Mouse (Mus musculus): ENCODE measurements around the gene Aamp. TPM values are rescaled to one million over a fixed set of nuclear protein-coding genes. Genes with fewer than 3 reads are reported as not detected.

Gene Aamp
- polyA plus RNA-seq, 1 experiment from 2014 or later: 252 TPM

- 82% methylated on average over 6 of the region's 6 CpGs for WGBS
- Histone ChIP-seq H3K27me3 (replicated peaks; ENCODE audit: control insufficient read depth, insufficient read depth, low read length) (no peaks in the 10 kb centered on the region), H3K4me3 (ENCODE audit: low read depth, low read length) (no peak overlapping the region), H3K36me3 (ENCODE audit: control insufficient read depth, insufficient read depth, low read length) (peaks cover 94% of the 10 kb centered on the region), H3K27ac (ENCODE audit: low read depth) (no peak overlapping the region), H3K9me3 (ENCODE audit: control insufficient read depth, low read length) (no peaks in the 10 kb centered on the region), H3K4me2 (ENCODE audit: low read length) (no peak overlapping the region), H3K4me1 (replicated peaks; ENCODE audit: control insufficient read depth, insufficient read depth, low read length) (no peaks in the 10 kb centered on the region), H3K9ac (ENCODE audit: low read length) (no peak overlapping the region)
- DNase-seq (ENCODE audit: low spot score): no peak
- ATAC-seq (replicated peaks; ENCODE audit: low FRiP score, low TSS enrichment, low read depth): no peak
Measured at GRCm38 (mm10) chr1:74262510-74262909, 22.0 kb downstream of the Aamp start.

GRCm38 (mm10) chr1:74256782-74257181 lies 27.8 kb downstream of the Aamp start:
- Histone ChIP-seq H3K4me3 (ENCODE audit: low read depth, low read length) (no peak overlapping the region), H3K4me2 (ENCODE audit: low read length) (no peak overlapping the region), H3K36me3 (ENCODE audit: control insufficient read depth, insufficient read depth, low read length) (peaks cover 94% of the 10 kb centered on the region), H3K4me1 (replicated peaks; ENCODE audit: control insufficient read depth, insufficient read depth, low read length) (no peaks in the 10 kb centered on the region), H3K27ac (ENCODE audit: low read depth) (no peak overlapping the region), H3K9me3 (ENCODE audit: control insufficient read depth, low read length) (no peaks in the 10 kb centered on the region), H3K27me3 (replicated peaks; ENCODE audit: control insufficient read depth, insufficient read depth, low read length) (no peaks in the 10 kb centered on the region), H3K9ac (ENCODE audit: low read length) (no peak overlapping the region)
- 84% methylated on average over 4 of the region's 4 CpGs for WGBS
- ATAC-seq (replicated peaks; ENCODE audit: low FRiP score, low TSS enrichment, low read depth): no peak
- no peak for DNase-seq (ENCODE audit: low spot score)

- Histone ChIP-seq H3K36me3 (ENCODE audit: control insufficient read depth, insufficient read depth, low read length) (peaks cover 94% of the 10 kb centered on the region), H3K27me3 (replicated peaks; ENCODE audit: control insufficient read depth, insufficient read depth, low read length) (no peaks in the 10 kb centered on the region), H3K9ac (ENCODE audit: low read length) (no peak overlapping the region), H3K27ac (ENCODE audit: low read depth) (no peak overlapping the region), H3K4me2 (ENCODE audit: low read length) (no peak overlapping the region), H3K4me1 (replicated peaks; ENCODE audit: control insufficient read depth, insufficient read depth, low read length) (no peaks in the 10 kb centered on the region), H3K4me3 (ENCODE audit: low read depth, low read length) (no peak overlapping the region), H3K9me3 (ENCODE audit: control insufficient read depth, low read length) (no peaks in the 10 kb centered on the region)
- ATAC-seq (replicated peaks; ENCODE audit: low FRiP score, low TSS enrichment, low read depth) (0 out of 2 replicates have a peak, but pooled peaks have one; percentile 12), DNase-seq (ENCODE audit: low spot score) (no peak)
- 87% methylated on average over 8 of the region's 8 CpGs for WGBS
Measured at GRCm38 (mm10) chr1:74255704-74256345, 28.7 kb downstream of the Aamp start.

- H3K27me3 ChIP-seq (replicated peaks; ENCODE audit: control insufficient read depth, insufficient read depth, low read length): no peaks in the 10 kb centered on the region
- peak overlapping the region; percentile 78 for H3K27ac ChIP-seq (ENCODE audit: low read depth)
- no peak overlapping the region for H3K9ac ChIP-seq (ENCODE audit: low read length)
- peaks cover 3% of the 10 kb centered on the region for H3K4me1 ChIP-seq (replicated peaks; ENCODE audit: control insufficient read depth, insufficient read depth, low read length)
- DNase-seq (ENCODE audit: low spot score): no peak
- H3K4me2 ChIP-seq (ENCODE audit: low read length): no peak overlapping the region
- no peak overlapping the region for H3K4me3 ChIP-seq (ENCODE audit: low read depth, low read length)
- H3K9me3 ChIP-seq (ENCODE audit: control insufficient read depth, low read length): no peaks in the 10 kb centered on the region
- 82% methylated on average over 4 of the region's 4 CpGs for WGBS
- peaks cover 83% of the 10 kb centered on the region for H3K36me3 ChIP-seq (ENCODE audit: control insufficient read depth, insufficient read depth, low read length)
- ATAC-seq (replicated peaks; ENCODE audit: low FRiP score, low TSS enrichment, low read depth): no peak
Measured at GRCm38 (mm10) chr1:74250096-74250495, 34.4 kb downstream of the Aamp start.

- WGBS: 67% methylated on average over 5 of the region's 5 CpGs
- Histone ChIP-seq H3K9ac (ENCODE audit: low read length) (no peak overlapping the region), H3K36me3 (ENCODE audit: control insufficient read depth, insufficient read depth, low read length) (peaks cover 77% of the 10 kb centered on the region), H3K4me3 (ENCODE audit: low read depth, low read length) (no peak overlapping the region), H3K4me2 (ENCODE audit: low read length) (no peak overlapping the region), H3K27ac (ENCODE audit: low read depth) (peak overlapping the region; percentile 78), H3K9me3 (ENCODE audit: control insufficient read depth, low read length) (no peaks in the 10 kb centered on the region), H3K4me1 (replicated peaks; ENCODE audit: control insufficient read depth, insufficient read depth, low read length) (peaks cover 4% of the 10 kb centered on the region), H3K27me3 (replicated peaks; ENCODE audit: control insufficient read depth, insufficient read depth, low read length) (no peaks in the 10 kb centered on the region)
- ATAC-seq (replicated peaks; ENCODE audit: low FRiP score, low TSS enrichment, low read depth): 0 out of 2 replicates have a peak, but pooled peaks have one; percentile 40
- DNase-seq (ENCODE audit: low spot score): no peak
Measured at GRCm38 (mm10) chr1:74249331-74249980, 35.1 kb downstream of the Aamp start.

- Histone ChIP-seq H3K4me1 (replicated peaks; ENCODE audit: control insufficient read depth, insufficient read depth, low read length) (peaks cover 10% of the 10 kb centered on the region), H3K36me3 (ENCODE audit: control insufficient read depth, insufficient read depth, low read length) (peaks cover 70% of the 10 kb centered on the region), H3K9ac (ENCODE audit: low read length) (no peak overlapping the region), H3K9me3 (ENCODE audit: control insufficient read depth, low read length) (no peaks in the 10 kb centered on the region), H3K4me2 (ENCODE audit: low read length) (no peak overlapping the region; the same call in 1 of the 2 replicates), H3K4me3 (ENCODE audit: low read depth, low read length) (no peak overlapping the region), H3K27ac (ENCODE audit: low read depth) (peak overlapping the region; percentile 78), H3K27me3 (replicated peaks; ENCODE audit: control insufficient read depth, insufficient read depth, low read length) (no peaks in the 10 kb centered on the region)
- WGBS: 39% methylated on average over 1 of the region's 1 CpGs
- ATAC-seq (replicated peaks; ENCODE audit: low FRiP score, low TSS enrichment, low read depth): 0 out of 2 replicates have a peak, but pooled peaks have one; percentile 35
- no peak for DNase-seq (ENCODE audit: low spot score)
Measured at GRCm38 (mm10) chr1:74248799-74249198, 35.7 kb downstream of the Aamp start.

- Histone ChIP-seq H3K4me2 (ENCODE audit: low read length) (no peak overlapping the region), H3K9me3 (ENCODE audit: control insufficient read depth, low read length) (no peaks in the 10 kb centered on the region), H3K36me3 (ENCODE audit: control insufficient read depth, insufficient read depth, low read length) (peaks cover 37% of the 10 kb centered on the region), H3K27me3 (replicated peaks; ENCODE audit: control insufficient read depth, insufficient read depth, low read length) (no peaks in the 10 kb centered on the region), H3K4me3 (ENCODE audit: low read depth, low read length) (no peak overlapping the region), H3K9ac (ENCODE audit: low read length) (no peak overlapping the region), H3K27ac (ENCODE audit: low read depth) (no peak overlapping the region), H3K4me1 (replicated peaks; ENCODE audit: control insufficient read depth, insufficient read depth, low read length) (peaks cover 20% of the 10 kb centered on the region)
- WGBS: 44% methylated on average over 2 of the region's 2 CpGs
- DNase-seq (ENCODE audit: low spot score): no peak
- no peak for ATAC-seq (replicated peaks; ENCODE audit: low FRiP score, low TSS enrichment, low read depth)
Measured at GRCm38 (mm10) chr1:74245525-74245924, 39.0 kb downstream of the Aamp start.

GRCm38 (mm10) chr1:74240832-74241231 lies 43.7 kb downstream of the Aamp start:
- Histone ChIP-seq H3K4me2 (ENCODE audit: low read length) (peak overlapping the region; percentile 74), H3K27ac (ENCODE audit: low read depth) (peak overlapping the region; percentile 76), H3K9me3 (ENCODE audit: control insufficient read depth, low read length) (no peaks in the 10 kb centered on the region), H3K36me3 (ENCODE audit: control insufficient read depth, insufficient read depth, low read length) (no peaks in the 10 kb centered on the region; the same call in 1 of the 2 replicates), H3K9ac (ENCODE audit: low read length) (no peak overlapping the region), H3K4me3 (ENCODE audit: low read depth, low read length) (0 out of 2 replicates have a peak overlapping the region, but pooled peaks have one; percentile 0), H3K27me3 (replicated peaks; ENCODE audit: control insufficient read depth, insufficient read depth, low read length) (no peaks in the 10 kb centered on the region), H3K4me1 (replicated peaks; ENCODE audit: control insufficient read depth, insufficient read depth, low read length) (peaks cover 48% of the 10 kb centered on the region)
- no peak for DNase-seq (ENCODE audit: low spot score)
- ATAC-seq (replicated peaks; ENCODE audit: low FRiP score, low TSS enrichment, low read depth): no peak
- 48% methylated on average over 4 of the region's 4 CpGs for WGBS

Data from intestine, embryonic 14.5 days (tissue).